Mouse (Mus musculus) brain, adult 2 months (tissue): ENCODE data around the gene Stxbp1.
"Not testable (repeated sequence)": the region's sequence is repeated elsewhere in the genome, so short reads cannot be mapped to it uniquely, and the experiment has no call there.

Experiments
- DNase-seq: peaks from one replicate; pipeline ENCODE4 v3.0.0; 2011; ENCODE audit warnings: low read depth, low spot score

Stxbp1 gene

DNA sequence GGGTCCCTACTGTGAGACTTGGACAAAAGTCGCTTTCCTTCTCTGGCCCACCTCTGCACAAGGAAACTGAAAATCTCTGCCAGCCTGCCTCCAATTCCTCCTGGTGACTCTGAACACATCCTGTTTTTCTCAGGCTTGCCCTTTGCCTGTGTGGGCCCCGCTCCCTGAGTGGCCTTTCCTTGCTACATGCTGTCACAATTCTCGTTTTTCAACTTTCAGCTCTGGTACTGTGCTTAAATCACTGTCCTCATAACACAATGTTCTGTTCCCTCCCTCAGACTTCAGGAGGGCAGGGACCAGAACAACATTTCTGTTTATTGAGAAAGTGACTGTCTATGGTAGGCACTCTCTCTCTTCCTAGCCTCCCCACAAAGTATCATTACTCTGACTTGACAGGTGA, 27.0 kb upstream of the Stxbp1 start:
- DNase-seq = no peak

DNA sequence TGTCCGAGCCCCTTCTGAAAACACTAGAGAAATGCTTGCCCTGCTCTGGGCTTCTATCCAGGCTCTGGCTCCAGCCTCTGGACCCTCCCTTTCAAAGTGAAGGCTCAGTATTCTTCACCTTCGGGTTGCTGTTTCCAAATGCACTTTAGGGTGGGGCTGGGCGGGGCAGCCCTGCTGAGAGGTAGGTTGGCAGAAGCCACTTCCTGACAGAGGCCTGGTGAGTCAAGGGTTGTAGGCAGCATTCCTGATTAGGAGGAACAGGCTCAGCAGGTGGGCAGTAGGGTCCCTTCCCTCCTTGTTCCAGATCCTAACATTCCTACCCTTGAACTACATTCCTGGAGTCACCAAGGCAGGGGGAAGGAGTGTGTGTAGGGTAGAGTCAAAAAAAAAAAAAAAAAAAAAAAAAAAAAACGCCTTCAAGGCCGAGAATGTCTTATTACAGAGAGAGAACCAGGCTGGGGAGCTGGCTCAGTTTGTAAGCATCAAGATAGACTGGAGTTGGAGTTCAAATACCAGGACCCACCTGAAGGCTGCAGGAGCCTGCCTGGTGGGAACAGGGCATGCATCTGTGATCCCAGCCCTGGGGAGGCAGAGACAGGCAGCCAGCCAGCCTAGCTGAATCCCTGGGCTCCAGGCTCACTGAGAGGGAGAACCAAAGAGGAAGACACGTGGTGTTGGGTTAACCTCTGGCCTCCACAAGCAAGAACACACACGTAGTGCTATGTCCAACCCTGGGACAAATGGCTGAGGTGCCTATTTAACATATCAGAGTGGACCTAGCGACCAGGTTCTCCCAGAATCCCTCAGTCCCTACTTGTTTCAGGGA, 23.4 kb upstream of the Stxbp1 start:
- DNase-seq = no peak

DNA sequence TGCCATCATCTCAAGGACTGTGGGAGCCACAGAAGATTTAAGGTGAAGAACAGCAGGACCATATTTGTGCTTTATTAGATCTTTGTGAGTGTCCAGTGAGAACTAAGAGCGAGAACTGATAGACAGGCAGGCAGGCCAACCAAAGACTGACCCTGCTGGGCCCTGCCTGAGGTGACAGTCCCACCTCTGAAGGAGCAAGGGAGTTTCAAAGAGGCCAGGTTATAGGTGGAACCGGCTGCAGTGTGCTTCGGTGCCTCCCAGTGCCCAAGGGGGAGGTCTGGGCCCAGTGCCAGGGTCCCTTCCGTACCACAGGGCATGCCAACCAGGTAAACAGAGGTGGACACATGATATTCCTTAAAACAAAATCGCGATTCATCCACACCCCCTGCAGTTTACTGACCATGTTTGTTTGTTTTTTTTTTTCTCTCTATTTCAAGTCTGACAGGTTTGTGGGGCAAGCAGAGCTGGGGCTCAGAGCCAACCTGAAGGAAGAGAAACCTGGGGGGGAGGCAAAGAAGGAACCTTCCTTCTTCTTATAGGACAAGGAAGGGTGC, 22.8 kb upstream of the Stxbp1 start:
- DNase-seq = no peak

DNA sequence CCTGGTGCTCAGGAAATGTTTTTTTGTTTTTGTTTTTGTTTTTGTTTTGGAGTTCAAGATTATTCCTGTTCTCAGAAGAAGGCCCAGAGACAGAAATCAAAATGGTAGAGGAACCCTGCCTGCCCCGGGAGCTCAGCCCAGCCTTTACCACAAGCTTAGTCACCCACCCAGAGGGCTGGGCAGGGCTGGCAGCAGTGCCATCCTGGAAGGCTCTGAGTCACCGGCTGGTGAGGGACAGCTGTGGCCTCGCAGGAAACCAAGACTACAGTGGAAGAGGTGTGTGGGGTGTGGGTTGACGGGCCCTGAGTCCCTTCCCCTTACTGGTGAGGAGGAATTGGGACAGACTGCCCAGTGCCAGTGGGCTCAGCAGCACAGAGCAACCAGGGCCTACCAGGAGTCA, 20.3 kb upstream of the Stxbp1 start:
- DNase-seq = peak; percentile 74

DNA sequence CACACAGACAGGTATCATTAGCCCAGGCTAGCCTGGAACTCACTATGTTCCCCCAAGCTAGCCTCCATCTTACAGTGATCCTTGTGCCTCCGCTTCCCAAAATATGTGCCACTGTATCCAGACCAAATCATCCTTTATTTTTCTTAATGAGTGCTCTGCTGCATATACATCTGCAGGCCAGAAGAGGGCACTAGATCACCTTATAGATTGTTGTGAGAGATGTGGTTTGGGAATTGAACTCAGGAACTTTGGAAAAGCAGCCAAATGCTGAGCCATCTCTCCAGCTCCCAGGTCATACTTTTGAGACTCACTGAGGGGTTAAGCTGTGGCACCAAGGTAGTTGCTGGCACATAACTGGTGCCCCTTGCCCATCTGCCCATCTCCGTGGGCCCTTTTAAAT, 17.7 kb upstream of the Stxbp1 start:
- peak; percentile 68 for DNase-seq

DNA sequence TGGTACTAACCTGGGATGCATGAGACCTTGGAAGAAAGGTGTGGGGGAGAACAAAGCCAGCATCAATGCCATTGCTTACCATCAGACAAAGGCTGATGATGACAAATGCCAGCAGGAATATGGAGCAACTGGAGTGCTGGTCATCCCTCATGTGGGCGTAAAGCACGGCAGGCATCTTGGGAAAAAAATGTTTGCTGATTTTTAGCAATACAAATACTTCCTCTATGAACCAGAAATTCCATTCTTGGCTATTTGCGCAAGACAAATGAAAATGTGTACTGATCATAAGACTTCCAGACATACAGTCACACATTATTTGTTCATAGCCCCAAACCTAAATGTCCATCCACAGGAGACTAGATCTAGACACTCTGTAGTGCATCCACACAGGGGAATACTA, 16.3 kb upstream of the Stxbp1 start:
- no peak for DNase-seq

DNA sequence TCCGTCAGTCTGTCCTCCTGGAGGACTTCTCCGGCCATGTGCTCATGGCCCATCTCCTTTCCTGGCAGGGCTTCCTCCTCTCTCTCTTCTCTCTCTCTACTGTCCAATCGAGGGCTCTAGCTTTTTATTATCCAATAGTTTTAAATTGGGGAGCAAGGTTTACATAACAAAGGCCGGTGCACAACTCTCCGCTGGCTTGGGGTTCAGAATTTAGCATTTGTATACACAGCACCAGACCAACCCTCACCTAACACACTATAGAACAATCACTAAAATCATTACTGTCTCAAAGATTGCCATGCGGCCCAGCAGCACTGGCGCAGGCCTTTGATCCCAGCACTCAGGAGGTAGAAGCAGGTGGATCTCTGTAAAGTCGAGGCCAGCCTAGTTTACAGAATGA, 13.8 kb upstream of the Stxbp1 start:
- no peak for DNase-seq

DNA sequence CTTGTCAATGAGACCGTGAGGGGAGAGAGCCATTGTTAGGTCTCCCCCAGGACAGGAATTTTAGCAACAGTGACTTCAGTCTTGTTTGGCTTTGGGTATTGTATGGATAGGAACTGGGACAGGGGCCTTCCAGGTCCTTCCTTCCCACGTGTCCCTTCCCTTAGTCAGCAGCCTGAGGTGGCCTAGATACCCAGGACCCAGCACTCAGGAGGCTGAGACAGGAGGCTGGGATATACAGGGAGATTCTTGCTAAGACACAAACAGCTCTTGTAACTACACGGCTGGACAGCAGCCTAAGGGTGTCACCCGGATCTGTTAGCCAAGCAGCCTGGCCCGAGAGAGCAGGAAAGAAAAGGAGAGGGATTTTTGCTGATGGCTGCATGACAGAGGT, 12.6 kb upstream of the Stxbp1 start:
- no peak for DNase-seq

DNA sequence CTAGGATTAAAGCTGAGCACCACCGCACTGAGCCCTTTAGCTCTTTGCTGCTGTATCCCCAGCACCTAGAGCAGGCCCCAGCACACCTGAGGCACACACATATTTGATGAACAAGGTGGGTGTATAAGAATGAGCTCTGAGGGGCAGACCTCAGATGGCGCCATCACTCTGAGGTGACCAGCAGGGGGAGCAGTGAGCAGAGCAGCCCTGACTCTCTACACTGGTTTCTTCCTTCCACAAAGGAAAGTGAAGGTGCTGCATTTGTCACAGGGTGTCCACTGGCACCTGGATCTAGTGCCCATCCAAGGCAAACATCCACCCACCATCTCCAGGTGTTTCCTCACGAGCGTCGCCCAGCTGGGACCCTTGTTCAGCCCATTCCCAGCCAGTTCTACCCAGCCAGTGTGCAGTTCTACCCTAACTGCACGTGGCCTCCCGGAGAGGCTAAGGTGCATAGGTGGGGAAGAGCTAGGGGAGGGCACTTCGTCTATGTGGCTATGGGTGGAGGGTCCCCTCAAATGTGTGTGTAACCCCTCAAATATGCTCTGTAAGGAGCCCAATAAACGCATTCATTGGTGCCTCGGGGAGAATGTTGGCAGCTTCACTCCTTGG, 12.1 kb upstream of the Stxbp1 start:
- peak; percentile 70 for DNase-seq

DNA sequence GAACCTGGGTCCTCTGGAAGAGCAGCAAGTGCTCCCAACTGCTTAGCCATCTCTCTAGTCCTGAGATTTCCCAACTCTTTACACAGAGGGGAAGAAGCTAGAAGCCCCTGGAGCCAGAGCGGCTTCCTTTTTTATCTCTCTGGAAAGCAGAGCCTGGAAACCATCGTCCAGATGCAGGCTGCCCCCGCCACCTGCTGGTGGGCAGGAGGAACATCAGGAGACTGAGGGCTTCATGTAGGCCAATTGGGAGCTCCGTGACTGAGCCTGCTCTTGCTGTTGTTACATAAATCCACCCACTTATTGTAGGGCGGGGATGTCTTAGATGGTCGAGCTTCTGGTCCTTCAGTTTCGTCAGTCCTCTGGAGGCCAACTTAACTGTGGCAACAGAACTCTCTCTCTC, 10.5 kb upstream of the Stxbp1 start:
- DNase-seq = peak; percentile 95

DNA sequence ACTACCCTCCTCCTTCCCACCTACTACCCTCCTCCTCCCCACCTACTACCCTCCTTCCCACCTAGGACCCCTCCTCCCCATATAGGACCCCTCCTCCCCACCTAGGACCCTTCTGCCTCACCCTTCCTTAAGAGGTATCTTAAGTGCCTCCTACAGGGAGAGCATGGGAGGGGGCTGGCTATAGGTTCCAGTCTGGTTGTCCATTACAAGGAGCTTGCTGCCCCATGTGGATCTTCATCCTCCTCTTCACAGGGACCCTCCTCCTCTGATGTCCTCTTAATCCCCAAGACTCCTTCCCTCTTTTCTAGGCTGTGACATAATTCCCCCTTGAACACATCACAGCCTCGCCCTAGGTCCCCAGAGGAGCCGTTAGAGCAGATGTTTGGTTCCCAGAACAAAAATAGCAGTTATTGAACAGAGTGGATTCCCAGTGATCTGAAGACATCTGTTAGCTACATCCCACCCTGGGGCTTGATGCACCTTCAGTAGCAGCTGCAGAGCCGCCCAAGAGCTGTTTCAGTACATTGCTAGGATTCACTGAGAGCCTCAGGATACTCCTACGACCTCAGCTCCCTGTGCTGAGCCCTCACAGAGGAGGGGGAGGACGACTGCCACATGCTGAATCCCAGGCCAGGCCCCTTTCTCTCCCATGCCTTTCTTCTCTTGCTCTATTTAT, 8.9 kb upstream of the Stxbp1 start:
- DNase-seq = peak; percentile 81

DNA sequence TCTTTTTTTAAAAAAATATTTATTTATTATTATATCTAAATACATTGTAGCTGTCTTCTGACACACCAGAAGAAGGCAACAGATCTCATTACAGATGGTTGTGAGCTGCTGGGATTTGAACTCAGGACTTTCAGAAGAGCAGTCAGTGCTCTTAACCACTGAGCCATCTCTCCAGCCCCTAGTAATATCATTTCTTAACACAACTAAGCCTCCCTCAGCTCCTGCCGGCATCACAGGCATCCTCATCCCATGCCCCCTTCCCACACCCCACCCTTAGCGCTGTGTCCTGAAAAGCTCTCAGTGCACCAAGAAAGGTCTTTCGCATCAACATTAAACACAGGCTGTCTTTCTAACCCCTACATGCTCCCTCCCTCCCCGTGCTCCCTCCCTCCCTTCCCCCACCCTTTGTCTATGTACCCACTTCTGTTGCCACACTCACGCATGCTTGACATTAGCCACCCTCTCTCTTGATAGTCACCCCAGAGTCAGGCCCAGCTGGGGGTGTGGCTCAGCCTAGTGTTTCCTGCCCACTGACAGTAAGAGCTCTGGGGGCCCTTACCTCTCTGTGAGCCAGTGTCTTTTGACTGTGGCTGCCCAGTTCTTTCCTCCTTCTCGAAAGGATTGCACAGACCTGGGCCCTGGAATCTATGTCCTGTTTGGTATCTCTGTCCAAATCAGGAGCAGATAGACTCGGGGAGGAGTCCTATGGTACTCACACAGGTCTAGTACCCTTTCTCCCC, 8.2 kb upstream of the Stxbp1 start:
- DNase-seq = no peak

DNA sequence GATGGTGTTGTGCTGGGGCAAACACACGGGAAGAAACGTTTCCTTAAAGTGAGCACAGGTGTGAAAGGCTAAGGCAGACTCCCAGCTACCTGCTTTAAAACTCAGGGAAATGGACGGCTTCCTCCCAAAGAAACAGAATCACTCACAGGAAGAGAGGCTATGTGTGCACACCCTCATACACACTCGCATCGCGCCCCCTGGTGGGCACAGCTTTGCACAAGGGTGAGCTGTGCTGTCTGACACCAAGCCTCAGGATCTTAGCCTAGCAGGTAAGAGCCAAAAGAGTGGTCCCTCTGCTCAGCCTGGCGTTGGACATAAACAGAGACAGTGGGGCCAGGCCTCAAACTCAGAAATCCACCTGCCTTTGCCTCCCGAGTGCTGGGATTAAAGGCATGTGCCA, 7.2 kb upstream of the Stxbp1 start:
- DNase-seq = peak; percentile 97

DNA sequence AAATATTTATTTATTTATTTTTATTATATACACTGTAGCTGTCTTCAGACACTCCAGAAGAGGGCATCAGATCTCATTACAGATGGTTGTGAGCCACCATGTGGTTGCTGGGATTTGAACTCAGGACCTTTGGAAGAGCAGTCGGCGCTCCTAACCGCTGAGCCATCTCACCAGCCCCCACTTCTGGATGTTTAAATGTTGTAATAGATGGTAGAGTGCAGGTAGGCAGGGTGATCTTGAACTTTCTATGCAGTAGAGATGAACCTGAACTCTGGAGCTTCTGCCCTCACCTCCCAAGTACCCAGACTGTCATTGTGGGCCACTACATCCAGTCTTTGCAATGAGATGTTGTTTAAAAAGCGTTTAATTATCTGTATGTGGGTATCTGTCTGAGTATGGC, 6.7 kb upstream of the Stxbp1 start:
- DNase-seq = not testable (repeated sequence)

DNA sequence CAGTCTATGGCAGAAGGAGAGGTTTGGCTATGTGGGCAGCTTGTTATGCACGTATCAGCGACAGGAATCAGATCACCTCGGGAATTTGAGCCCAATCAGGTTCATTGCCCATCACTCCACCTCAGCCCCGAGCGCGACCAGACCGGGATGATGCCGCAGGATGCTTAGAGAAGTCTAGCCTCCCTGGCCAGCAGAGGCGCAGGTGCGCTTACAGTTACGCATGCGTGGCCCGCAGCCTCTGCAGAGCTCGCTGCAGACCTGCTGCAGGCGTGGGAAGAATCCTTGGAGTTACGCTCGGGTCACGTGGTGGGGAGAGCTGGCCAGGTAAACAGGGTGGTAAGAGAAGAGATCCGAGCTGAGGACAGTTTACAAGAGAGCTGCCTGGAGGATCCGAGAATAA, 5.1 kb upstream of the Stxbp1 start:
- peak; percentile 97 for DNase-seq

DNA sequence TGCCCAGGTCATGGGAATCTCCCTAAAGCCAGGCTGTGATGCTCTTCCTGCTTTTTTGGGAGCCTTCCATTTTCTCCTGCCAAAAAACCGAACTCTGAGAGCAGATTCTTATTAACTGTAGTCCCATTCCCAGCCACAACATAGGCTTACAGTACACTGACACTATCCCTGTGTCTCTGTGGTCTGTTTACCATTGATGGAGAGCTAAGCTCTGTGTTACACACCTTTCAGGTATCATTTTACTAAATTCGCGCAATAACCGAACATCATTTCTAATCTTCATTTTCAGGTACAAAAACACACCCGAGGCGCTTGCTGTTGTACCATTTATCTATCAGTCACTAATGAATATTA, 400 bp upstream of the Stxbp1 start:
- no peak for DNase-seq

DNA sequence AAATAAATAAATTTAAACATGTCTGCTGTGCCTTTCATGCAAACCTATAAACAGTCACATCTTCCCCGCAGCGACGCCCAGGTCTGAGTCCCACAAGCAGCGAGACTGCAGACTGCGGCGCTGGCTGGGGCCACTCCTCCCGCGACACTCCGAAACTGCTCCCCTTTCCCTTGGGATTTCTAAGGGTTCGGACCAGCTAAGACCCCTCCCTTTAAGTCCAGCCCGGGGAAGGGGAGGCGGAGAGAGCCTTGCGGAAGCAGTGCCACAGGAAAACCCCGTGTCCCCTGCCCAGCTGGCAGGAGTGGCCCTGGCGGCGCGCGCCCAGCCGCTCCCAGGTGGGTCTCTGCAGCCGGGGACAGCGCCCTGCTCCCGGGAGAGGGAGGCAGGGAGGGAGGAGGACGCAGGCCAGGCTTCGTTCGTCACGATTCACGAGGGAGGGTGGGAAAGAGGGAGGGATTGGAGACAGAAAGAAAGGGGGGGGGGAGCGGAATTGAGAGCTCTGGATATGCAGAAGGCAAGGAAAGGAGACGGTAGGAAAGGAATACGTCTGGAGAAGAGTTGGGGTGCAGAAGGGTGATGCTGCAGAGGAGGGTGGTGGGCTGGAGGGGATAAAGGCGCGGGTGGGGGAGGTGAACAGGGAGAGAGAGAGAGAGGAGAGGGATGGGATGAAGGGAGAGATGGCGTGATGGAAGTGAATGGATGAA, 792 bp downstream of the Stxbp1 start:
- peak; percentile 97 for DNase-seq

DNA sequence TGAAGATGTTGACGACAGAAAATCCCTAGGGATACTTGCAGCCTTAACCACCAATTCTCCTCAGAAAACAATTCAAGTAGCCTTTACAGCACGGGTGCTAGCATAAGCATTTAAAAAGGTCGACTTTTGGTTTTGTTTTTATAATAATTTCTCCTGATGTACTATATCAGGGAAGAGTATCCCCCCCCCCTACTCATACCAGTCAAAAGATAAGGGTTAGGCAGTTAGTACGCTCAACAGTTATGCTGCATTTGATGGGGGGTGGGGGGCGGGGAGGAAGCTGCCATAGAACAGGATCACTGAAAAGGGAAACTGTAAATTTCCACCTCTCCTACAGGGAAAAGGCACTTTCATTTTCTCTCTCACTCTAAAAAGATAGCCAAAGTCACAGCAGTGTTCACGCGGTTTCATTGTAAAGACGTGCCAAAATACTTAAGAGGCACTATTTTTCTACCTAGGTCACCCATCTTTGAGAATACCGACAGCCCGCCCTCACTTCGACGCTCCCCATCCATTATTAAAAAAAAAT, 1.4 kb downstream of the Stxbp1 start:
- peak; percentile 47 for DNase-seq

DNA sequence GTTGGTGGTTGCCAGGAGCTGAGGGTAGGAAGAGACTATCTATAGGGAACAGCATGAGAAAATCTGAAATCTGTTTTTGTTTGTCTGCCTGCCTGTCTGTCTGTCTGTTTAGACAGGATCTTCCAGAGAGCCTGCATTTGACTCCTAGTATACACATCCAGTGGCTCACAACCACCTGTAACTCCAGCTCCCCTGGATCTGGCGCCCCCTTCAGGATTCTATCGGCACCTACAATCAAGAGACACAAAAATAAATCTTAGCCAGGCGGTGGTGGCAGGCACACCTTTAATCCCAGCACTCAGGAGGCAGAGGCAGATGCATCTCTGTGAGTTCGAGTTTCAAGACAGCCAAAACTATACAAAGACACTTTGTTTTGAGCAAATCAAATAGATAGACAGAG, 4.5 kb downstream of the Stxbp1 start:
- no peak for DNase-seq

DNA sequence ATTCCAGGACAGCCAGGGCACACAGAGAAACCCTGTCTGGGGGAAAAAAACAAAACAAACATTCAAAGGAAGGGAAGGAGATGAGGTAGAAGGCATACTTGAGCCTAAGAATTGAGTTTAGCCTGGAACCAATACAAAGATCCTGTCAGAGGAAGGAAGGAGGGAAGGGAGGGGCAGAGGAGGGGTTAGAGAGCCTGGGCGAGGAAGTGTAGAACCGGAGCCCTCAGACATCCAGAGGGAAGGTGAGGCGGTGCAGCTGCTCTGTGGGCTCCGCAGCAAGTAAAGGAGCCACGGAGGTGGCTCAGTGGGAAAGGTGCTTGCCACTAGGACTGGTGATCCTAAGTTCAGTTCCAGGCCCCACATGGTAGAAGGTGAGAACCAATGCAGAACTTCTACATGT, 5.9 kb downstream of the Stxbp1 start:
- DNase-seq = no peak

DNA sequence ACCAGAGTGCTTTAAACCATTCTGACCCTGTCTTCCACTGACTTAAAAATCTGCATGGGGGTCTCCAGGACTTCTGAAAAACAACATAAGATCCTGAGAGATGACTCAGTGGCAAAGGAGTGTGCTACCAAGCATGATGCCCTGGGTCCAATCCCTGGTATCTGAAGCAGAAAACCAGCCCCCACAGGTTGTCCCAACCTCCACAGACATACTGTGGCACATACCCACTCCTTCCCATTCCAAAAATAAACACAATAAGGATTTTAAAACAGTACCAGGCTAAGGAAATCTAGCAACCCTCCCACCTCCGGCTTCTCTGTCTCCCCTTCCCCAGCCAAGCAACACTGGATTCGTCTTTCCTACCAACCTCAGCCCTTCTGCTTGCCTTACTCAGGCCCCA, 7.8 kb downstream of the Stxbp1 start:
- DNase-seq = peak; percentile 77
